8 mouse cellular contexts compared by ENCODE assay signal in the genomic region with DNA sequence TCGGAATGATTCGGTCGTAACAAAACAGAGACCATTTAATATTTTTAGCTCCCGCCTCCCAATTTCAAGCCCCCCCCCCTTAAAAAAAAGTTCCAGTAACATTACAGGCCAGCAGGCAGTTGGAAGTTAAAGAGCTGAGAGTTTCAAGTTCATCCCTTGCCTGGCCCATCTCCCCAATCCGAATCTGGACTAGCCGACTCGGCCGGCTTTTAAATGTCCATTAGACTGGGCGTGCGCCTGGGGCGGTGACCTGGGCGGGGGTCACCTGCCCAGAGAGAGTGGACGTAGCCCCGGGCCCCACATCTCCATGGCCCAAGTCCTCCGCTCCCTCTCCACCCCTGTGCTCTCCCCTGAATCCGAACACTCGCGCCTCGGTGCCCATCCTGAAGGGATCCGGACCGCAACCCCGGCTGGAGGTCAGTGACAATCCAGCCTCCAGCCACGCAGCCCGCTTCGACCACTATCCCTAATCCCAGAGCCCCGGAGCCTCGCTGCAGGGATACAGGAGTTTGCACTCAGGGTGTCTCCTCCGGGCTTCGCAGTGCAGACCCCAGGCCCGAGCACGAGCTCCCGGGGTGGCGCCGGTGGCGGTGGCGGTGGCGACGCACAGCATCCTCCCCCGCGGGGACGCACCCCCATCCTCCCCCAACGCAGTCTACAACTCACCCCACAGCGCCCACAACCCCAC. TPM values are rescaled to one million over a fixed set of nuclear protein-coding genes. Genes with fewer than 3 reads are reported as not detected.
A peak's percentile ranks its signal among the peaks of the same experiment; 100 is the strongest.
DNase-seq lines count a peak whose midpoint lies in the region; ATAC-seq and TF ChIP-seq lines count a peak whose summit lies in the region.

No protein-coding gene starts in this region.

- peak; percentile 60 for ATAC-seq in megakaryocyte, adult 5-6 weeks (ENCODE audit: poor library complexity, severe bottlenecking)

- no peak for TF ChIP-seq CTCF in layer of hippocampus, adult 2 months (conservative IDR thresholded peaks at IDR 0.05)
- TF ChIP-seq CTCF in bone marrow, adult 2 months (IDR thresholded peaks at IDR 0.05; ENCODE audit: control insufficient read depth, insufficient read depth, low read length): no peak
- no peak for TF ChIP-seq CTCF in kidney, adult 2 months (conservative IDR thresholded peaks at IDR 0.05; ENCODE audit: insufficient read depth, insufficient read length, low read depth, low read length)

- H3K4me3 ChIP-seq in layer of hippocampus, adult 2 months: peak overlapping the region; percentile 75
- H3K4me3 ChIP-seq in bone marrow, adult 2 months (replicated peaks; ENCODE audit: control insufficient read depth, low read depth, low read length): peak overlapping the region; percentile 67
- peak overlapping the region; percentile 89 for H3K4me3 ChIP-seq in kidney, adult 2 months (ENCODE audit: insufficient read depth, low read depth, low read length)

- peak overlapping the region; percentile 88 for H3K27ac ChIP-seq in layer of hippocampus, adult 2 months
- peak overlapping the region; percentile 59 for H3K27ac ChIP-seq in bone marrow, adult 2 months (ENCODE audit: control insufficient read depth, insufficient read depth, low read depth, low read length, poor library complexity)
- H3K27ac ChIP-seq in kidney, adult 2 months (ENCODE audit: insufficient read depth, low read depth, low read length): peak overlapping the region; percentile 86

- TF ChIP-seq POLR2A in bone marrow, adult 2 months (IDR thresholded peaks at IDR 0.05; ENCODE audit: borderline replicate concordance, control insufficient read depth, low read depth, low read length): peak; percentile 34; the same call in 1 of the 2 replicates
- no peak for TF ChIP-seq POLR2A in kidney, adult 2 months (IDR thresholded peaks at IDR 0.05; ENCODE audit: low read depth, low read length)

- no peak for DNase-seq in layer of hippocampus, adult 2 months (ENCODE audit: low spot score in 2 of 2)
- no peak for DNase-seq in layer of hippocampus, postnatal 25 days (ENCODE audit: extremely low spot score in 1 of 2, low spot score in 1 of 2)
- peak; percentile 34 to 50 for DNase-seq in gastrocnemius, postnatal 4 days (ENCODE audit: low spot score in 2 of 2)
- DNase-seq in kidney, adult 2 months: no peak
- DNase-seq in spleen, postnatal 10 days (ENCODE audit: low spot score in 2 of 2): peak; percentile 35 to 71
- no peak for DNase-seq in frontal cortex, adult 2 months (ENCODE audit: extremely low spot score in 1 of 2, low spot score in 1 of 2)

- H3K36me3 ChIP-seq in kidney, adult 2 months (ENCODE audit: control insufficient read depth, insufficient read depth, low read length): no peaks in the 10 kb centered on the region

- H3K4me1 ChIP-seq in bone marrow, adult 2 months (ENCODE audit: control insufficient read depth, insufficient read depth, low read length): no peaks in the 10 kb centered on the region
- no peaks in the 10 kb centered on the region for H3K4me1 ChIP-seq in kidney, adult 2 months (ENCODE audit: control insufficient read depth, insufficient read depth, low read length)

- under 1% methylated on average over 43 of the region's 43 CpGs for WGBS in bone marrow, adult 2 months
- WGBS in kidney, adult 2 months: 0% methylated on average over 43 of the region's 43 CpGs

- no peaks in the 10 kb centered on the region for H3K27me3 ChIP-seq in kidney, adult 2 months (replicated peaks; ENCODE audit: control insufficient read depth, insufficient read depth, low read length)

RNA-seq across cellular contexts. Expression of a gene that starts 0.9 kb away (rescaled TPM):
- 1 to 10 TPM; 8.9 to 9.7 TPM for total RNA-seq in layer of hippocampus, adult 2 months (2021)
- 1 to 10 TPM; 7.6 to 8.5 TPM for total RNA-seq in layer of hippocampus, postnatal 25 days (2021)
- polyA plus RNA-seq in bone marrow, adult 2 months (2011; ENCODE audit: insufficient read depth, insufficient read length, low replicate concordance, missing spikeins): 8.3 and 15.5 TPM in 2 replicates
- 10 to 100 TPM; 63.4 to 64.4 TPM for total RNA-seq in gastrocnemius, postnatal 4 days (2021)
- 27.5 and 28.1 TPM in 2 replicates for polyA plus RNA-seq in kidney, adult 2 months (2012; rRNA removed)
- 27.1 and 29.4 TPM in 2 replicates for total RNA-seq in megakaryocyte, adult 5-6 weeks (2015)
- 19.8 and 22.6 TPM in 2 replicates for total RNA-seq in megakaryocyte, adult 5-6 weeks (2017)
- polyA plus RNA-seq in frontal cortex, adult 2 months (2012; rRNA removed): 8.0 and 8.4 TPM in 2 replicates

Comparison
In these comparisons a context has a peak if more than half of its experiments do, and no peak if none do; other contexts are left out.
1. DNase-seq: peak in gastrocnemius, postnatal 4 days (2 of 2) and spleen, postnatal 10 days (2 of 2); none in layer of hippocampus, adult 2 months (0 of 2), layer of hippocampus, postnatal 25 days (0 of 2), kidney, adult 2 months (single experiment) and frontal cortex, adult 2 months (0 of 2).
2. Peak in every context shown above with its lines, with median percentiles within 50 percentile points of each other: H3K27ac ChIP-seq and H3K4me3 ChIP-seq.